Mouse (Mus musculus) urinary bladder, adult 2 months (tissue): ENCODE measurements around the gene Uri1. TPM values are rescaled to one million over a fixed set of nuclear protein-coding genes. Genes with fewer than 3 reads are reported as not detected.

Experiments used
- DNase-seq: peaks from one replicate; pipeline ENCODE4 v3.0.0; 2022; ENCODE audit warnings: low spot score
- polyA plus RNA-seq: library from polyadenylated mRNA; depleted of rRNA; stranded (reverse); fragments of >200 nt; gene quantifications from 2 replicates; pipeline ENCODE4 v1.2.3, GENCODE M21; 2012; rRNA removed

The Uri1 gene
- polyA plus RNA-seq = 32.2 and 36.3 TPM in 2 replicates

DNA sequence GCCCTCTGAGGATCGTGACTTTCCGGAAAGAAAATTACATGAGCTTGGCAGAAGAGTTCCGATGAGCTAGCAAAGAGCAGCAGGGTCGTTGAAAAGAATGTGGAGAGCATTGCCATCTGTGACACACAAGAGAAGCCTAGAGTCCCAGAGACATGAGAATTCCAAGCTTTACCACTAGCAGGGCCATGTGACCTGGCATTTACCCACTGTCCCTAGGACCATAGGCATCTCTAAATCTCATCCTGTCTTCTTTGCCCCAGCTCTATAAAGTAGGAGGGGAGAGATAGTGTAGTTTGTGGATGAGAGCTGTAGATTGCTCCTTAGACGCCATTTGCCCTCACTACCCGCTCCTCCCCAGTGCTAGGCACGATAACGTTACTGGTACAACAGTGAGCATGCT, at the start of gene Uri1:
Uri1 (minus strand) TSS at position 101 of the 400 bp plus-strand sequence.
- DNase-seq = no peak

DNA sequence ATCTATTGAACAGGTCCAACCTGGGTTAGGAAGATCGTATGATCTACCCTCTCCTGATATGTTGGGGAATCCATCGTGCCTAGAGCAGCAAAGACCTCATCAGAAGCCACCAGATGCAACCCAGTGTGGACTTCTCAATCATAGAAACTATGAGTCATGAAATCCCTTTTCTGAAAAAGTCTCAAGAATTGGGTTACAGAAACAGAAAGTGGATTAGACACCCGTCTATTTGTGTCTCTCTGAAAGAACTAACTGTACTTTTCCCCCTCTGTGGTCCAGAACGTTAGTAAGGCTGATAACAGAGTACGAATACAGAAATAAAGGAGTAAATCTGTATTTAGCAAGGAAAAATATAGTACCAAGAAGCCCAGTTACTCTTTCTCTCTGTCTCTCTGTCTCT, 47.7 kb upstream of the Uri1 start:
- DNase-seq = no peak

DNA sequence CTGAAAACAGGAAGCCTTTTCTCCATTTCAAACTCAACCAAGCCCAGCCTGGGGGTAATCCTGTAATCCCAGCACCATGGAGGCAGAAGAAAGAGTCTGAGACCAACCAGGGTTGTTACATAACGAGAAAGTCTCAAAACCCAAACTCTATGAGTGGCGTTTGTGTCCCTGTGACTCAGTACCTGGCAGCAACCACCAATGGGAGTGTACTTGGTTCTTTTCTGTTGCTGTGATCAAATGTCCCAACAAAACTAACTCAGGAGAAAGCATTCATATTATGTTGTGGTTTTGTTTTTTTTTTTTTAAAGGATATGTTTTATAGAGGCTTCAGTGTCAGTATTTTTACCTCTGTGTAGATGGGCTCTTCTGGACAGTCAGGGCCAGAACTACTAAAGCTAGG, 47.3 kb upstream of the Uri1 start:
- no peak for DNase-seq

DNA sequence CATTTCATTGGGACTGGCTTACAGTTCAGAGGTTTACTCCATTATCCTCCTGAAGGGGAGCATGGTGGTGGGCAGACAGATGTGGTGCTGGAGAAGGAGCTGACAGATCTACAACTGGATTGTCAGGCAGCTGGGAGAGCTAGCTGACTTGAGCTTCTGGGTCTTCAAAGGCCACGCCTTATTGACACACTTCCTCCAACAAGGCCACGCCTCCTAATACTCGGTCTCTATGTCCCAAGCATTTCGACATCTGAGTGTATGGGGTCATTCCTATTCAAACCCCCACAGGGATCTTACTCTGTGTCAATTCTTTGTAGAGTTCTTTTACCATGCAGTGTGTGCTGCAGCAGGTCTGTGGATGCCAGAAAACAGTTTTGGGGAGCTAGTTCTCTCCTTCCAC, 41.1 kb upstream of the Uri1 start:
- no peak for DNase-seq

GRCm38 (mm10) chr7:38061060-38061970, 38.0 kb upstream of the Uri1 start:
- DNase-seq = peak; percentile 79

- DNase-seq = no peak
These were observed 36.4 kb upstream of the Uri1 start for GRCm38 (mm10) chr7:38059636-38060330.

DNA sequence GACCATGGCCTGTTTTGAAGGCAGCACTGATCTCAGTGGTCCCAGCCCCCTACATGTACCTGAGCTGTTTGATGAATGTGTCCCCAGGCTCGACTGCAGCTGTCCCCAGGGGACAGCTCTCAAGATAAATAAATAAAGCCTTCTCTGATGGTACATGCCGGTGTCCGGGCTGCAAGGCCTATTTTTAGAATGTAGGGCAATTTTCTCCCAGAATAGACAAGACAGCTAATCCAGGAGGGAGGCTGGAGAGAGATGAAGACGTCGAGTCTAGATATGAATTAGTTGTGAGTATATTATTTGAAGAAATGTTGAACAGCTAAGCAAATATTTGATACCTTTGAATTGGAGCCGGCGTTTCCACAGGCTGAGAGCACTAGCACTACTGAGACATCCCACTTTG, 35.7 kb upstream of the Uri1 start:
- no peak for DNase-seq

DNA sequence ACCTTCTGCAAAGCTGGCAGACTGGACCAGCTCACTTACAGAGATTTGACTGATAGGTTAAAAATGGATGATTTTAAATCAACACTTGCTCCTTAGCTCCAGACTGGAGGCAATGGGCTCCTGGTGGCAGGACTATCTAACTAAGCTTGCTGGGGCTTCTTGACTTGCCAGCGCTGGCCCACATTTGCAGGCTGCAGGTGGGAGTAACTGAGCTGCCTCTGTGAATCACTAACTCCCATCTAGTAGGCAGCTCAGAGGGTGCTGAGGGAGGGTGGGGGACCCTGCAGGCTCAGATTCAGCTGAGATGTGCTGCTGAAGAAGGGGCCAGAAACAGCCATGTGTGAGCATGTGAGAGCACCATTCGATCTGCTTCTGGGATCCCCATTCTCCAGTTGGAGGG, 32.6 kb upstream of the Uri1 start:
- DNase-seq = no peak

- no peak for DNase-seq
These were observed 30.9 kb upstream of the Uri1 start for GRCm38 (mm10) chr7:38054246-38054645.

GRCm38 (mm10) chr7:38047229-38047628, 23.9 kb upstream of the Uri1 start:
- DNase-seq = no peak

DNA sequence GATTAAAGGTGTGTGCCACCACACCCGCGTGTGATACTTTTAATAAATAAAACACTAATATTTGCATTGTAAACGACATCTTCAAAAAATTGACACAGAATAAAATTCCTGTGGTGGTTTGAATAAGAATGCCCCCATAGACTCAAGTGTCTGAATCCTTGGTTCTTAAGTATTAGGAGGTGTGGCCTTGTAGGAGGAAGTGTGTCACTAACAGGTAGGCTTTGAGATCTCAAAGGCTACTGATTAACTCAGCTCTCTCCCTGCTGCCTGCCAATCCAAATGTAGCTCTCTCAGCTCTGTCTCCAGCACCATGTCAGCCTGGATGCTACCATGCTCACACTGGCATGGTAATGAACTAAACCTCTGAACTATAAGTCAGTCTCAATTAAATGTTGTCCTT, 17.9 kb upstream of the Uri1 start:
- no peak for DNase-seq

DNA sequence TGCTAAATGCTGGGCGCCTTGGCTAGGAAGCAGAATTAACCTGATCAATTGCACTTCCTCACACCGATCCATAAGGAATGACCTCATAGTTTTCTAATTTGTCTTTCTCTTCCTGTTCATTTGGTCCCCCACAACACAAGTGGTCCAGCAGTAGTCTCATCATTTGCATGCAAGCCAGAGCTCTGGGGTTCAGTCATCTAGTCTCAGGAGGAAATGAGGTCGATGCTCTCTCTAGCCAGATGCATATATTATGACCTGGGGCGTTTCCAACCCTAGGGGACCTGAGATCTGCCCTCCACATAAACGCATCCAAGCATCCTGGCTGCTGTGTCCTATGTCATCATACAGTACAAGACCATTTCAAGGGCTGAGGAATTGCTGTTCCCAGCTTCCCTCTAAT, 14.2 kb upstream of the Uri1 start:
- DNase-seq = no peak

- DNase-seq = no peak
These were observed 7.8 kb upstream of the Uri1 start for GRCm38 (mm10) chr7:38031183-38031582.

GRCm38 (mm10) chr7:38030606-38031005, 7.3 kb upstream of the Uri1 start:
- no peak for DNase-seq

- no peak for DNase-seq
These were observed 6.6 kb upstream of the Uri1 start for GRCm38 (mm10) chr7:38029986-38030385.

DNA sequence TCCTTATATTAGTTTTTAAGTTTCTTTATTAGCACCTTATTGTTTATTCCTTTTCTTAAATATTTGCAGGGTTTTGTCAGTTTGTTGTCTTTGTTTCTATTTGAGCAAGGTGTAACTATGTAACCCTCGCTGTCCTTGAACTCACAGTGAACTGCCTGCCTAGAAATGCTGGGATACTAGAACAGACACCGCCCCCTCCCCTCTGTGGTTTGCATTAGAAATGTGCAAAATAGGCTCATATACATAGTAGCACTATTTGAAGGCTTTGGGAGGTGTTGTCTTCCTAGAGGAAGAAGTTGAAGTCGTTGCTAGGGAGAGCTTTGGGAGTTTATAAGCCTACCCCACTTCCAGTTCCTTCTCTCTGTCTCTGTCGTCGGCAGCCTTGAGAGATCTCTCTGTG, 5.7 kb upstream of the Uri1 start:
- DNase-seq = no peak

- DNase-seq = no peak
These were observed 4.7 kb upstream of the Uri1 start for GRCm38 (mm10) chr7:38027940-38028600.

DNA sequence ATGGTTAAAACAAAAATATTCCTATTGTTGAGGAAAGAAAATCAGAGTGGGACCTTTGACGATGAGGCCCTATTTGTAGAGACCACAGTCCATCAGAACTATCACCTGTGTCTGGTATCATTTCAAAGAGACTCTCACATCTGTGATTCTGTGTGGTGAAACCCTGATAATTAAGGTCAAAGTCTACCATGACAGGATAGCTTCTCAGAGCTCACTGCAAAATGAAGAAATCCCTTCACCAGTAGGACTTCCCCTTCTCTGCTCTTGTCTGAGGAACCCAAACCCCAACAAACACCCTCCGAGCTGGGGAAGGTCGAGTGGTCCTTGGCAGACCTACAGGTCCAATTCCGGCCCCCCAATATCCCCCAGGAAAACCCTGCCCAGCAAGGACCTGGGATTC, 1.5 kb upstream of the Uri1 start:
- no peak for DNase-seq

DNA sequence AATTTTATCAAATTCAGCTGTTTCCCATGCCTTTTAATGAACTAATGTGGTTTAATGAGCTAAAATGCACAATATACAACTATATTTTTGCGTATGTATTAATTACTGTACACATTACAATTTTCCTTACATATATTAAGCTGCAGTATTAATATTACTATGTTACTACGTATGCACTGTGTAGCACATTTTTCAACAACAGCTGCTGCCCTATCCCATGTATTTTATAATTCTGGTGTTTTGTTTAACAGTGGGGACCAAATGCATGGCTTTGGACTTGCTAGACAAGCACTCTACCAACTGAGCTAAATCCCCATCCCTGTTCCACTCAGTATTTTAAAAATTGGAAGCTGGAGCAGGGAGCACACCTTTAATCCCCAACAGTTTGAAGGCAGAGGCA, 3.6 kb downstream of the Uri1 start:
- DNase-seq = no peak

GRCm38 (mm10) chr7:38019369-38019749, 4.0 kb downstream of the Uri1 start:
- DNase-seq = peak; percentile 85

DNA sequence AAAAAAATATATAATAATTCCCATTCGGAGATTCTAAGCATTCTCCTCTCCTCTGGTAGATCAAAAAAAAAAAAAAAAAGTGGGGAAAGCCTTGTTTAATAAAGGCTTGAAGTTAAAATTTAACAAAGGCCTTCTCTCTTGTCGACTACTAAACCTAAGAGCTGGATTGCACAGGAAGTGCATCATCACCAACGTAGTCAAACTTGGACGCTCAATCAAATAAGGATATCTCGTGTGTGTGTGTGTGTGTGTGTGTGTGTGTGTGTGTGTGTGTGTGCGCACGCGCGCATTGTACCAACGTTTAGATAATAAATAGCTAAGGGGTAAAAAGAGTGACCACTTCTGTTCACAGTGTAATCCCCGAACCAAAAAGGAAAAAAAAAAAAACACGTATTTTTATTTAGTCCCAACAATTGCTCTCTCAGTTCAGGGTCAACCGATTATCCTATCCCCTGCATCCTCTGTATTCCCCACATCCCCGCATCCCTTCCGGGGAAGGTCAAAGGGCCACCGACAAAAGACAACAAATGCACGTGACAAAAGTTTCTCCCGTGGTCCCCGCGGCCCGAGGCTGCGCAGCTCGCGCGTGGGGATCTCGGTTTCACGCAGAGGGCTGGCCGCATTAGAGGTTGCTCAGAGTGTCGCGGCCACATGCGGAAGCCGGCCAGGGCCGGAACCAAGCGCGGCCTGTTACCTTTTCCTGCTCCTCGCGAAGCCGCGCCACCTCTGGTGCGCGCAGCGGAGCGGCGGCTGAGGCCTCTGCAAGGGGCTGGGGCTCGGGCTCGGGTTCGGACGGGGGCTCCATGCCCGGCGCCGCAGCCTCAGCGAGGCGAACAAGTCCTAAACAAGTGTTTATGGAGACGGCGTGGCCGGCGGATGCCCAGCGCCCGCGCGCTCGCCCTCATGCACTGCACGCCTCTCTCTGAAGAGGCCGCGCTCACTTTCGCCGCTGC, 4.7 kb downstream of the Uri1 start:
- peak; percentile 67 for DNase-seq

DNA sequence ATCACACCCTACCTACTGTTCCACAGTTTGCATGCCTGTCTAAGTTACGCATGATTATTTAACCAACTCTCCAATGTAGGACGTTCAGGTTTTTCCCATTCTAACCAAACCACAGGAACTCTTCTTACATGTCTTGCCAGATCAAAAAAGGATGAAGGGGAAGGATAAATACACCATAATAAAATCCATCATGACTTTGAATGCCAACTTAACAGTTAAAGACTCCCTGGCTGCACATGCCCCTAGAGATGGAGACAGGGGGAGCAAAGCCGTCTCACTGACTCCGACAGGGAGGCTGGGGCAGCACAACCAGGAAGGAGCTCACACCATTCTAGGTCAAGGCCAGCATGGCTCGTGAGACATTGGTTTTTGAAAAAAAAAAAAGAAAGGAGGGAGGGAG, 8.0 kb downstream of the Uri1 start:
- no peak for DNase-seq
